Mouse (Mus musculus): ENCODE results near the gene Mxd1.

Gene Mxd1

DNA sequence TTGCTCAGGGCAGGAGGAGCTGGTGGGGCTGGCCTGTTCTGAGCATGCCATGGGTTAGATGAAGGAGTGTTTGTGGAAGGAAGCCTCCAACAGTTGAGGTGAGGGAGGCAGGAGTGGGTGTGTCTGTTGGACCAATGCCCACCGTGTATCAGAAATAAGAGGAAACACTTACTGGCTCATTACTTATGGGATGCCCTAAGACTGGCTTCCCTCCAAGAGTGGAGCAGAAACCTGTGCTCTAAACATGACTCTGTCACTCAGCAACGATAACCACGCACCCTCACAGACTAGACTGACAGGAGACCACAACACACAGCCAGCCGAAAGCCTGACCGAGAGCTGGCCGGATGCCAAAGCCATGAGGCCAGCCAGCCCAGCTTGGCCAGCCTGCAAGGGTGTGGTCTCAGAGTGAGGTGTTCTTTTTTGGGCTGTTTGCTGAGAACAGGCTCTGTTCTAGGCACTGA, 69.0 kb downstream of the Mxd1 start:
- DNase-seq (ENCODE audit: extremely low spot score): no peak

DNA sequence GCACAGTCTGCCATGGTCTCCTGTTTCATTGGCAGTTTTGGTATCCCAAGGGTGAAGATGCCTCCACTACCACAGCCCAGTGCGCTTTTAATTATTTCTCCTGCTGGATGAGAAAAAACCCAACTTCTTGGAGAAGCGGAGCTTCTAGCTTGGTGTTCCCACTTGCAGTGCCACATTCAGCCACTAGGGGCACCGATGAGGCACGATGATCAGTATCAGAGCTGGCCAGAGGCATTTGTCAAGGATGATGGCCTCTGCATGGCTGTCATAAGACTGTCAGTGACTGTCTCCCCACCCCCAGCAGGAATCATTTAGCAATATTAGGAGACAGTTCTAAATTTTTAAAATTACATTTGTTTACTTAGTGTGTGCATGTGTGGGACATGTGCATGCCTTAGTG, 69.8 kb downstream of the Mxd1 start:
- peak; percentile 67 for DNase-seq (ENCODE audit: extremely low spot score)

DNA sequence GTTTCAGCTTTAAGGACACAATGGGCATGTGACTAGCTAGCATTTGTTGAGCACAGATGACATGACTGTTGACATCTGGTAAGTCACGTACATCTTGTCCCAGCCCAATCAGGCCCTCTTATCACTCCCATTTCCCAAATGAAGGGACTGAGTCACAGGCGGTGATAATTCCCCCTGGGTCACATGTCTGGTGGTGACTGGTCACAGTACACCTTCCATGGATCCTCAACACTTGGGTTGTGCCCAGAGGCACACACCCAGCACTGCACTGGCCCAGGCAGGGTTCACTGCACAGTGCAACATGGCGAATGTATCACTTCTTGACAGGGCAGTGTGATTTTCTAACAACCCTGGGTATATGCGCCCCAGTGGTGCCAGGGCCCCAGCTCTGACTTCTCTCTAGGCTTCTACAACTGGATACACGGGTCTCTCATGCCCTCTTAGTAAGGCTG, 70.2 kb downstream of the Mxd1 start:
- no peak for DNase-seq (ENCODE audit: extremely low spot score)
